Mouse (Mus musculus): Measurements from ENCODE around the gene Slc12a9.
A peak's percentile ranks its signal among the peaks of the same experiment; 100 is the strongest.
"Not testable (repeated sequence)": the region's sequence is repeated elsewhere in the genome, so short reads cannot be mapped to it uniquely, and the experiment has no call there.

The Slc12a9 gene

DNA sequence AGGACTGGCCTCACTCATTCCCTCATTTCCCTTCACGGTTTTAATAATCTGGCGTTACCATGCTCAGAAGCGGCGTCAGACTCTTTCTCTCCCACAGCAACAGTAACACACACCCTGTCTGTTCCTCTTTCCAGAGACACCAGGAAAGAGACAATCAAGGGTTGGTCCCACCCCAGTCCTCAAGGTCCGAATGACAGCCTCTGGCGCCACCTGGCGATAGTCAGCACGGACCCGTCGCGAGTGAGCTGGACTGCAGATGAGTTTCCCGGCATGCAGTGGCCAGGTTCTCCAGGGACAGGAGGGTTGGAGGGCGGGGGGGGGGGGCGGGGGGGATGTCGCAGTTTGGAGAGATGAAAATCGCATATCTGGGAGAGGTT is 46.8 kb downstream of the Slc12a9 start:
- DNase-seq: peak; percentile 85 to 90

DNA sequence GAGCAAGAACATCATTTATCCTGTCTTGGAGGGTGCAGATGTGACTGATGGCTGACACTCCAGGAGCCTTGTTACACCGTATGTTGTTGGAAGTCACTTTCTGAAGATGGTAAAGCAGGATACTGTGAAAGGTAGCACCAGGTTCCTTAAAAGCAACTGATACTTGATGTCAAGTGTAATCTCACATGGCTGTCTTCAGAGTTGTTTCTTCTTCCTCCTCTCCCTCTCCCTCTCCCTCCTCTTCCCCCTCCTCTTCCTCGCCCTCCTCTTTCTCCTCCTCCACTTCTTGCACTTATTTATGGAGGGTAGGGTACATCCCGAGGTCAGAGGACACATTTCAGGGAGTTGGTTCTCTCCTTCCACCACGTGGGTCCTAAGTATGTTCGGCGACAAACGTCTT is 47.4 kb downstream of the Slc12a9 start:
- no peak for DNase-seq

DNA sequence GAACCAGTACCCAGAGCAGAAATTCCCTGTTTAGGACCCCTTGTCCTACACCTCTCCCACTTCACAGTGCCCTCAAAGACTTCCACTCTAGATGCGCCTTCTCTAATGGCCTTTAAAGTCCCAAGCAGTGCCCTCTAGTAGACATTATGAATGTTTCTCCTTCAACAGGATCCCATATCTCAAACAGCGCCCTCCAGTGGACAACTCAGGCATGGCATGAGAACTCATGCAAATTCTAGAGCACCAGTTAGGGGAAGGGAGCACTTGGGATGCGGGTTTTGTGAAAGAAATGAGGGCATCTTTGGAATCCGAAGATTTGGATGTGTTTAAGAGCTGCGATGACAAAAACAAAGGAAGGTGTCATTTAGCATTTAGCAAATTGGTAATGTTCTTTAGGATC is 48.4 kb downstream of the Slc12a9 start:
- DNase-seq: no peak

GRCm38 (mm10) chr5:137284411-137284810 is 49.0 kb downstream of the Slc12a9 start:
- not testable (repeated sequence) for DNase-seq

GRCm38 (mm10) chr5:137277360-137278342 is 55.7 kb downstream of the Slc12a9 start:
- DNase-seq: peak in 1 of 2 experiments; percentile 38

GRCm38 (mm10) chr5:137268131-137268910 is 65.1 kb downstream of the Slc12a9 start:
- peak; percentile 63 to 83 for DNase-seq

GRCm38 (mm10) chr5:137264787-137265186 is 68.6 kb downstream of the Slc12a9 start:
- DNase-seq: no peak

Measured in thymus, postnatal 36 days (tissue).